Mouse (Mus musculus) CD4-positive naive resting alpha-beta T cell, adult 76 days (primary cell): ENCODE measurements around the gene Rapgef2. TPM values are rescaled to one million over a fixed set of nuclear protein-coding genes. Genes with fewer than 3 reads are reported as not detected.

Experiments used
- total RNA-seq: library from RNA; stranded (reverse); gene quantifications from one replicate; pipeline ENCODE4 v1.2.4, GENCODE M21; 2023

Gene Rapgef2
- 56.7 TPM for total RNA-seq

GRCm38 (mm10) chr3:79286376-79287107 lies at the start of gene Rapgef2:
Rapgef2 (minus strand) TSS chr3:79286517.

Other genes starting within 250 kb of the Rapgef2 start
- gene Gm17359, start 50.1 kb upstream of the Rapgef2 start, total RNA-seq, result not detected